Mouse (Mus musculus) T-cell, adult 2 months (primary cell): ENCODE data around the gene Eml4.

Experiments used
- DNase-seq: peaks from one replicate; pipeline ENCODE4 v3.0.0; 2022; ENCODE audit warnings: low spot score

Eml4 gene

GRCm38 (mm10) chr17:83503693-83504092 is 153.0 kb downstream of the Eml4 start:
- DNase-seq, result no peak

GRCm38 (mm10) chr17:83512130-83512529 is 161.4 kb downstream of the Eml4 start:
- no peak for DNase-seq

DNA sequence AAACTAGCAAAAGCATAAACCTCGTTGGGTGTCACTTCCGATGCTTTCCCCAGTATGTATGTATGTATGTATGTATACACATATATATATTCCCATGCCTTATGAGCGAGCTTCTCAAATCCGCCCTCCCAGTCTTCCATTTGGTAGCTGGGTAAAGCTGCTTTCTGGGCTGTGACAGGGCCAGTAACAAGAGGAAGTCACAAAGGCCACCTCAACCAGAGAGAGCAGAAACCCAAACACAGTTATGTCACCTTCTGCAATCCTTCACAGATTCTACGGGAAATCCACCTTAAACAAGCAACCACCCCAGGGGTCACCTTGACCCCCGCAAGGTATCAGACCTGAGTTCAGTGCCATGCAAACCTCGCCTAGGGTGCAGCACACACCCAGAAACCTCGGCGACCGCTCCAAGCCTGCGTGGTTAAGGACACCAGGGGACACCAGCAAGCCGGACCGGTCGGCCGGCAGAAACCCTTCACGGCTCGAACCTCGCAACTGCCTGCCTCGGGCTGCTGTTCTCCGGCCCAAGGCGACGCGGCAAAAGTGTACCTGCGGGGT is 163.0 kb downstream of the Eml4 start:
- peak; percentile 1 for DNase-seq

- peak; percentile 91 for DNase-seq
These were observed 163.5 kb downstream of the Eml4 start for GRCm38 (mm10) chr17:83514213-83514701.

GRCm38 (mm10) chr17:83517280-83518015 is 166.7 kb downstream of the Eml4 start, which contains the start of gene Cox7a2l:
Cox7a2l (minus strand) TSS chr17:83517330.
- no peak for DNase-seq

DNA sequence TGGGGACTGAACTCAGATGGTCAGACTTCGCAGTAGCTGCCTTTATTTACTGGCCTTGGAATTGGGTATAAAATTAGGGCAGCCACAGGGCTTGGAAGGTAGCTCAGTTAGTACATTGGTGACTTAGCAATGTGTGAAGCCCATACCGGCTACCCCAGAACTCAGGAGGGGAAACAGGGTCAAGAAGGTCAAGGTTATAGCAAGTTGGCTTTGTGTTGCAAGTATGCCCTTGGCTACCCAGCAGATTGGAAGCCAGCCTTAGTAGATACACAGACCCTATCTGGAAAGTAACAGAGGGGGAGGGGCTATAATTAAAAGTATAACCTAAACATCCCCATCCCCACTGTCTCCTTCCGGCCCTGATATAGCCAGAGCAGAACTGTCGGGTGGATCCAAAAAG is 171.2 kb downstream of the Eml4 start:
- no peak for DNase-seq

DNA sequence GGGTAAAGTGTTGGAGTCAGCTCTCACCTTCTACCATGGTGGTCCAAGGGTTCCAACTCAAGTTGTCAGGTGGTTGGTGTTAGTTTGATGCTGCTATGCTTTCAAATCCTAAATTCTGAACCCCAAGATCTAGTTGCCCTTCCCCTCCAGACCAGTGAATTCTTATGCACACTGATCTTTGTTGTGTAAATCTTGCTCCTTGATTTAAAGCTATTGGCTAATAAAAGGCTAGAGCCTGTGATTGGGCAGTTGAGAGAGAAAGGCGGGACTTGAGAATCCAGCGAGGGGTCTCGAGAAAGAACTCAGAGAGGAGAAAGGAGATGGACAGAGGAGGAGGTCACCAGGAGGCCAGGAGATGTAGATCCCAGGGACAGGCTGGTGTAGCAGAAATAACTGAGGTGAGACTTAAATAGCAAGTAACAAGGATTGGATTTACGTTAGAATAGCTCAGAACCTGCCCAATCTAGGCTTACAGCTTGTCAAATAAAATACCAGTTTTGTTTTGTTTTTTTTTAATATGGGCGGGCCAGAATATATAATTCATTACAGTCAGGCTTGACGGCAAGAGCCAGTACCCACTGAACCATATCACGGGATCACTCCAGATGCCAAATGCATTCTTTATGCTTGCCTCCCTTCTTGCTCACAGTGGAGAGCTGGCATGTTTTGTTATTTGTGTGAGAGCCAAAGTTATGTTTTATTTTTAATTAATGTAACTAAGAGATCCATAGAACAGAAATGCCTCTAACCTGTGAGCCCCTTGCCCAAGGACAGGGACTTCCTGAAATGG is 172.1 kb downstream of the Eml4 start:
- no peak for DNase-seq

GRCm38 (mm10) chr17:83524753-83525152 is 174.0 kb downstream of the Eml4 start:
- no peak for DNase-seq

GRCm38 (mm10) chr17:83525596-83525995 is 174.9 kb downstream of the Eml4 start:
- peak; percentile 35 for DNase-seq

GRCm38 (mm10) chr17:83526091-83526561 is 175.4 kb downstream of the Eml4 start:
- peak; percentile 7 for DNase-seq

DNA sequence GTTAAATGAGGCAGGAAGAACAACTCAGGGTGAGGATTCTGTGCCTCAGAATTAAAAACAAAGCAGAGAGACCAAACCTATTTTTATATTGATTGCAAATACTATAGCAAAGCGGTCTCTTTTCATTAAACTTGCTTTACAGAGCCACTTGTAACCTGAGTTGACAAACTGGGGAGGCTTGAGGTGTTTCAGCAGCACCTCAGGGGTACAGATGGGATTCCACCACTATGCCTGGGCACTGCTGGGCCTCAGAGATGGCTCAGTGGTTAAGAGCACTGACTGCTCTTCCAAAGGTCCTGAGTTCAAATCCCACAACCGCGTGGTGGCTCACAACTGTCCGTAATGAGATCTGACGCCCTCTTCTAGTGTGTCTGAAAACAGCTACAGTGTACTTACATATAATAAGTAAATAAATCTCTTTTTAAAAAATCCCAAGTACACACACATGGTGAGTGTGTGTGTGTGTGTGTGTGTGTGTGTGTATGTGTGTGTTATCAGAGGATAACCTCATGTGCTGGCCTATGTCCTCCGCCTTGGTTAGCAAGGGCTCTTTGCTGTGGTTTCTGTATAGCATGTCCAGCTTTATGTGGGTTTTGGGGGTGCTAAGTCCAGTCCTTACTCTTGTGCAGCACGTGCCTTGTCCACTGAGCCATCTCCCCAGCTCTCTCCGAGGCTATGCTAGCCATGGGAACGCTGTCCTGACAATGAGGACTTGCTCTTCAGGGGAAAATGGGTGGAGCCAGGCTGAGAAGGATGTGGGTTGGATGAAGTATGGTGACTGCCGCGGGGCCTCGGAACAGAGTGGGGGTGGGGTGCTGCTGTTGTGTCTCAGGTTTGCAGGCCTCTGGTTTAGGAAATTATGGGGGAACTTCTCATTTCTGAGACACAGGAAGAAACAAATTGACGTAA is 176.1 kb downstream of the Eml4 start:
- DNase-seq, result peak; percentile 79

- peak; percentile 7 for DNase-seq
These were observed 177.1 kb downstream of the Eml4 start for GRCm38 (mm10) chr17:83527651-83528381.
